Mouse (Mus musculus) embryonic facial prominence, embryonic 12.5 days (tissue): ENCODE results near the gene Ccdc130. TPM values are rescaled to one million over a fixed set of nuclear protein-coding genes. Genes with fewer than 3 reads are reported as not detected.
A peak's percentile ranks its signal among the peaks of the same experiment; 100 is the strongest.

Experiments
- ATAC-seq: fragments of 200-750 bp; cut with Nextera tagmentation; 2 replicates; pipeline ENCODE4 v1.8.0; 2017; ENCODE audit not compliant: insufficient number of reproducible peaks, insufficient read depth, low FRiP score, low TSS enrichment
- H3K27ac ChIP-seq: fragments of 300-500 bp; sonication (generic); 2 replicates; pipeline ENCODE4 v1.5.1; 2016; ENCODE audit warnings: mild to moderate bottlenecking
- H3K27me3 ChIP-seq: fragments of 300-500 bp; sonication (generic); 2 replicates; pipeline ENCODE4 v1.6.1; 2016; ENCODE audit warnings: mild to moderate bottlenecking, moderate library complexity
- H3K36me3 ChIP-seq: fragments of 300-500 bp; sonication (generic); 2 replicates; pipeline ENCODE4 v1.6.1; 2016; ENCODE audit warnings: mild to moderate bottlenecking
- H3K4me1 ChIP-seq: fragments of 300-500 bp; sonication (generic); 2 replicates; pipeline ENCODE4 v1.6.1; 2016
- H3K4me2 ChIP-seq: fragments of 300-500 bp; sonication (generic); replicated peaks from 2 replicates; pipeline ENCODE4 v1.6.1; 2016; ENCODE audit warnings: mild to moderate bottlenecking, moderate library complexity
- H3K4me3 ChIP-seq: fragments of 300-500 bp; sonication (generic); 2 replicates; pipeline ENCODE4 v1.5.1; 2016; ENCODE audit warnings: mild to moderate bottlenecking
- H3K9ac ChIP-seq: fragments of 300-500 bp; sonication (generic); 2 replicates; pipeline ENCODE4 v1.6.1; 2016; ENCODE audit warnings: mild to moderate bottlenecking, moderate library complexity
- H3K9me3 ChIP-seq: fragments of 300-500 bp; sonication (generic); 2 replicates; pipeline ENCODE4 v1.6.1; 2016; ENCODE audit warnings: mild to moderate bottlenecking, moderate library complexity
- WGBS: fragments of 180-500 bp; shearing (Covaris S2); methylation state at CpG from one replicate; pipeline ENCODE4 v1.1.7; 2016; 5-methylcytosine and 5-hydroxymethylcytosine counted together
- polyA plus RNA-seq: library from polyadenylated mRNA; unstranded; fragments of >200 nt; fragmentation: Nextera tagmentation; extraction: Ambion mirVana; gene quantifications from 2 replicates; pipeline ENCODE4 v1.2.1, GENCODE M21; 2016

Gene Ccdc130
- polyA plus RNA-seq, 1 experiment from 2014 or later, result 18.1 TPM

DNA sequence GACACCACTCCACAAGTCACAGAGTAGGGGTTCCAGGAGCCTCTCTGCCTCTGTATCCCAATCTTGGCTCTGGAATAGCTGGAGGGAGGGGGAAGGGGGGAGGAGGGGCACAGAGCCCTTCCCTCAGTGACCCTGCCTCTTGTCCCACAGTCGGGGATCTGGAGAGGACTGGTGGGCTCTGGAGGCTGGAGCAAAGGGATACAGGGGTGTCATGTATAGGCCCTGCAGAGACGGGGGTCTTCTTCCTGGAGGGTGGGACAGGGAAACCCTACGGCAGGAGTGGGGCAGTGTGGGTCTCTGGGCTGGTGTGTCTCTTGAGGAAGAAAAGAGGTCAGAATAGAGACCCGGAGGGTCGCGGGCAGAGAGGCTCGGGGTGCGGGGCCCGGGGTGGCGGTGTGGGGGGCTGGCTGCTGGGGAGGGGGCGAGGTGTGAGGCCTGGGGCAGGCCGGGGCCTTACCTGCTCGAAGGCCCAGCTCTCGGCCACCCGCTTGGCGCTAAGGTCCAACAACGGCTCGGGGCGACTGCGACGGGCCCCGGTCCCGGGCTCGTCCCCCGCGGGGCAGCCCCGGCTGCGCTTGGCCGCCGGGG is 33.7 kb downstream of the Ccdc130 start:
- peak overlapping the region; percentile 94 for H3K9ac ChIP-seq
- peak overlapping the region; percentile 94 for H3K4me3 ChIP-seq
- H3K27me3 ChIP-seq, result no peaks in the 10 kb centered on the region
- H3K9me3 ChIP-seq, result no peaks in the 10 kb centered on the region
- 0% methylated on average over 22 of the region's 30 CpGs for WGBS
- peaks cover 21% of the 10 kb centered on the region for H3K4me1 ChIP-seq
- H3K36me3 ChIP-seq, result peaks cover 27% of the 10 kb centered on the region
- ATAC-seq, result peak; percentile 22
- peak overlapping the region; percentile 63 for H3K27ac ChIP-seq
- H3K4me2 ChIP-seq, result peak overlapping the region; percentile 93

DNA sequence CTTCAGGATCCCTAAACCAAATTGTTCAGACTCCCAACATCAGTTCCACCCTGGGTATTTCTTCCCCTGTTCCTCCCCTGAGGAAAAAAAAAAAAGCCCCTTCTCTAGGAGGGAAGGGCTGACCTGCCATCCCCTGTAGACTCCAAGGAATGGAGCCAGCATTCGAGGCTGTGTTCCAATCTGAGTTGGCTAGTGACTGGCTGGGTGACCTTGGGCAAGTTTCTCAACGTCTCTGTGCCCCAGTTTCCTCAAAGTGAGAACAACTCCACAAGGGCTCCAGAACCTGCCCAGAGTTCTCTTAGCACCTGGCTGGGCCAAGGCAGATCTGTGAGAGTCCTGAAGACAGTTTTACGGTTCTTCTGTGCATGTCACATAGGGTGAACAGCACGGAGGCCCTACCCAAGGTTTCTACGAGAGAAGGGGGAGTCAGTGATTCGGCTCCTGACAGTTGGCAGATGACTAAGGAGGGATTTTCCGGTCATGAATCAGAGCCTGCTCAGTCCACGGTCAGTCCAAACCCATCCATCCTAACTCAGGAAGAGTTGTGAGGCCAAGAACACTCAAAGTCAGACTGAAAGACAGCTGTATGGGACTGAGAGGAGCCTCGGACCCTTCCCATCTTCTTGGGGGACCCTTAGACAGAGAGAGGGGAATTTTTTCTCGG is 34.3 kb downstream of the Ccdc130 start:
- Histone ChIP-seq H3K27ac (peak overlapping the region; percentile 63; the same call in 1 of the 2 replicates), H3K4me1 (peaks cover 21% of the 10 kb centered on the region), H3K4me3 (peak overlapping the region; percentile 94), H3K4me2 (peak overlapping the region; percentile 93), H3K36me3 (peaks cover 31% of the 10 kb centered on the region), H3K9ac (peak overlapping the region; percentile 94), H3K9me3 (no peaks in the 10 kb centered on the region), H3K27me3 (no peaks in the 10 kb centered on the region)
- no peak for ATAC-seq
- WGBS, result 32% methylated on average over 10 of the region's 10 CpGs

DNA sequence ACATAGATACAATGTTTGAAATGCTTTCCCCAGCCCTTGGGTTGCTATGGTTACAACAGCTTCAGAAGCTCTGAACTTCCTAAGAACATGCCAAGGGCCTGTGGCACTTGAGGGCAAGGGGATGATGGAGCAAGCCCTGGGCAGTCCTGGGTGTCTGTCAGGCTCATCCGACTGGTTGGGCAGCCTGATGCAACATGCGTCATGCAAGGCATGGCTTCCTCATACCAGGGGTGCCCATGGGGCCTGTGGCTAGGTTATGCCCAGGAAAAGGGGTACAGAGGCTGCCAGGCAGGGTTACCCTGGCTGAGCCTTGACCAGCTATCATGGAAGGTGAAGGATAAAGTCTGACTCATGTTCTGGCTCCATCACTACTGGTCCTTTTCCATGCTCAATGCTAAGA is 37.1 kb downstream of the Ccdc130 start:
- peaks cover 20% of the 10 kb centered on the region for H3K4me1 ChIP-seq
- no peaks in the 10 kb centered on the region for H3K27me3 ChIP-seq
- H3K27ac ChIP-seq, result no peak overlapping the region
- no peak overlapping the region for H3K9ac ChIP-seq
- no peak overlapping the region for H3K4me2 ChIP-seq
- H3K36me3 ChIP-seq, result peaks cover 59% of the 10 kb centered on the region
- WGBS, result 88% methylated on average over 2 of the region's 2 CpGs
- no peaks in the 10 kb centered on the region for H3K9me3 ChIP-seq
- no peak overlapping the region for H3K4me3 ChIP-seq
- no peak for ATAC-seq

DNA sequence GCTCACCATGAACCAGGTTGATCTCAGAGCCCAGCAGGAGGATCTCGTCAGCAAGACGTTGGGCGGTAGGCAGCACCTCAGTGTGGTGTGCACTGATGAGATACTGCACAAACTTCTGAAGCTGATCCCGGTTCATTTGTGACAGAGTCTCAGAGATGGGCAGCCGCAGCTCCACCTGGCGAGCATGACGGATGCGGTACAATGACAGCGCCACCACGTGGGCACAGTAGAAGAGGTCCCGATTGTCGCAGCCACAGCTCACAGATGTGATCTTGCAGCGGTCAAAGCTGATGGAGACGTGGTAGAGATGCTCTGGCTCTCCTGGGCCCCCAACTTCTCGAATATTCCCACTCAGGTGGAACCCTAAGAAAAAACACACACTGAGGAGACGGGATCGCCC is 39.4 kb downstream of the Ccdc130 start:
- Histone ChIP-seq H3K27ac (no peak overlapping the region), H3K27me3 (no peaks in the 10 kb centered on the region), H3K9me3 (no peaks in the 10 kb centered on the region), H3K9ac (no peak overlapping the region), H3K4me2 (no peak overlapping the region), H3K36me3 (peaks cover 82% of the 10 kb centered on the region), H3K4me1 (peaks cover 10% of the 10 kb centered on the region), H3K4me3 (no peak overlapping the region)
- ATAC-seq, result no peak
- 82% methylated on average over 17 of the region's 17 CpGs for WGBS

DNA sequence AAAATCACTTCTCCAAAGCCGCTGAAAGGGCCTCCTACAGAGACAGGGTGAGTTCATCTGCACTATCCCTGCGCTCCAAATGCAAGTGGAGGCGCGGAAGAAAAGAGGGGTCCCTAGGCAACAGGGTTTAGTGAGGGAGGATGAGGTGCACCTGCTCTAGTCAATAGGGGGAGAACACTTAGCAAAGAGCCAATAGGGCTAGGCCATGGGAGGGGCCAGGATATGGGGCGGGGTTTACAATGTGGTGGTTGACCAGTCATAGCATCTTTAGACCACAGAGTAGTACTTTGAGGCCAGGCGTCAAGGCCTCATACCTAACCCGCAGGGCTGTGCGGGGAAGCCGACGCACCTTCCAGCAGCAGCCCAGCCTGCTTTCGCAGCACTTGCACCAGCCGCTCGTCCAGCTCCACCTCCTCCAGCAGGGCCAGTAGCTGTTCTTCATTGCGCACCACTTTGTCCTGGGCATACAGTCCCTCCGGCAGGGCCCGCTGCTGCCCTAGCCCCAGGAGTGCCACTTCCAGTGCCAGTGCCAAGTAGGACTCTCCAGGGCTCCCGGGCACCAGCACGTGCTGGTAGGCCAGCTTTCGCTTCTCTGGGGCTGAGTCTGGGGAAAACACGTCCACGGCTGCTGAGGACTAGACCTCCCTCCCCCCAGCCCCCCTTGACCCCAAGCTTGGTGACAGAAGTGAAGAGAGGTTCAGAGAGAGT is 46.7 kb downstream of the Ccdc130 start:
- Histone ChIP-seq H3K9me3 (no peaks in the 10 kb centered on the region), H3K27me3 (no peaks in the 10 kb centered on the region), H3K4me1 (no peaks in the 10 kb centered on the region), H3K27ac (no peak overlapping the region), H3K4me3 (no peak overlapping the region), H3K36me3 (peaks cover 96% of the 10 kb centered on the region), H3K4me2 (no peak overlapping the region), H3K9ac (no peak overlapping the region)
- 80% methylated on average over 21 of the region's 21 CpGs for WGBS
- ATAC-seq, result no peak

DNA sequence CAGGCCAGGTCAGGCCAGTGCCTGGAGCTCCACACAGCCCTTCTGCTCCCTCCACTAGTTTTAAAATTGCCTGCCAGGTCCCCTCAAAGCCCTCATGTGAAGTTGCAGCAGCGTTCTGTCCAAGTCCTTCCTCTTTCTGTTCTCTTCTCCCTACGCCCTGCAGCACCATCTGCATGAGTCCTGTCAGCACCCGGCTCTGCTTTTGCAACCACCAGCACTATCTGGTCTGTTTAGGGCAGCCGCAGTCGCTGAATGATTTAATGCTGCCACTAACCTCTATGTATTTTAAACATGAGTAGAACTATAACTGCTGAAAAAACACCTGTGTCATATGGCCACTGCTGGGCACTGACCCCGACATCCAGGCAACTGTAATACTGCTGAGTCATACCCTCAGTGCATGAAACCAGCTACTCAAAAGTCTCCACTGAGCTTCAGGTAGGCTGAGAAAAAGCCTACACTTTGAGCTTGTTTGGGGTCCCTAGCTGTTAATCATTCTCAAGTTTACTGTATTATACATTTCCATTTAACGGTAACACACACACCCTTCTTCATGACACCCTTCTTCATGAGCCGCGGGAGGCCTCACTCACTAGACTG is 47.5 kb downstream of the Ccdc130 start:
- Histone ChIP-seq H3K27me3 (no peaks in the 10 kb centered on the region), H3K9me3 (no peaks in the 10 kb centered on the region), H3K4me3 (no peak overlapping the region), H3K36me3 (peaks cover 96% of the 10 kb centered on the region), H3K4me1 (no peaks in the 10 kb centered on the region), H3K4me2 (no peak overlapping the region), H3K27ac (no peak overlapping the region), H3K9ac (no peak overlapping the region)
- WGBS, result 92% methylated on average over 9 of the region's 9 CpGs
- no peak for ATAC-seq

DNA sequence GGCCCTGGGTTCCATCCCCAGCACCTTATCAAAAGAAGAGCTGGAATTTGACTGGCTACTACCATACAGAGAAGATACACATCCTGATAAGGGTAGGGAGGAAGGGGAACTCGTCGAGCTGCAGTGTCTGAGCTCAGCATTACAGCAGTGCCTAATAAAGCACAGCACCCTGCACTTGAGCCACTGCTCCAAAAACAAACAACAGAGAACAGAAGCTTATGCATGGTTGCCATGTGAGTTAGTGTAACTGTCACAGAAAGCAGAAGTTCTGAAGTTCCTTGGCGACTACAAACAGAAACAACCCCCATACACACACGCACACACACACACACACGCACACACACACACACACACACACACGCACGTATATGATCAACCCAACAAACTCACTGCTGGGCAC is 50.1 kb downstream of the Ccdc130 start:
- H3K9me3 ChIP-seq, result no peaks in the 10 kb centered on the region
- WGBS, result 82% methylated on average over 7 of the region's 7 CpGs
- H3K27ac ChIP-seq, result no peak overlapping the region
- ATAC-seq, result no peak
- no peak overlapping the region for H3K4me2 ChIP-seq
- H3K9ac ChIP-seq, result no peak overlapping the region
- peaks cover 94% of the 10 kb centered on the region for H3K36me3 ChIP-seq
- no peak overlapping the region for H3K4me3 ChIP-seq
- no peaks in the 10 kb centered on the region for H3K4me1 ChIP-seq
- H3K27me3 ChIP-seq, result no peaks in the 10 kb centered on the region

DNA sequence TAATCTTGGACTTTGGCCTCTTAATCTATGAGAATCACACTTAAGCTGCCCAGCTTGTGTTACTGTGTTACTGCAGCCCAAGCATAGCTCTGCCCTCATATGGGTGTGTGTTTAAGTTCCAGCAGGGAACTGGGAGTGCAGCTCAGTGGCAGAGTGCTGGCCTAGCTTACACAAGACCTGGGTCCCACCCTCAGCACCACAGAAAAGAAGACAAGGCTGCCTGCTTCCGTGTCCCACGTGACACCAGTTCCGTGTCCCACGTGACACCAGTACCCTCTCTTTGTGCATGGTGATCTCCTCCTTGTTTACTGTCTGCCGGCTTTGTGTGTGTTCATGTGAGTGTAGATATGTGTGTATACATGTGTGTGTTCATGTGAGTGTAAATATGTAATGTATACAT is 52.0 kb downstream of the Ccdc130 start:
- H3K9ac ChIP-seq, result no peak overlapping the region
- H3K4me2 ChIP-seq, result no peak overlapping the region
- no peak overlapping the region for H3K4me3 ChIP-seq
- H3K36me3 ChIP-seq, result peaks cover 93% of the 10 kb centered on the region
- no peak for ATAC-seq
- no peaks in the 10 kb centered on the region for H3K4me1 ChIP-seq
- no peaks in the 10 kb centered on the region for H3K9me3 ChIP-seq
- no peak overlapping the region for H3K27ac ChIP-seq
- no peaks in the 10 kb centered on the region for H3K27me3 ChIP-seq
- WGBS, result 92% methylated on average over 5 of the region's 5 CpGs

DNA sequence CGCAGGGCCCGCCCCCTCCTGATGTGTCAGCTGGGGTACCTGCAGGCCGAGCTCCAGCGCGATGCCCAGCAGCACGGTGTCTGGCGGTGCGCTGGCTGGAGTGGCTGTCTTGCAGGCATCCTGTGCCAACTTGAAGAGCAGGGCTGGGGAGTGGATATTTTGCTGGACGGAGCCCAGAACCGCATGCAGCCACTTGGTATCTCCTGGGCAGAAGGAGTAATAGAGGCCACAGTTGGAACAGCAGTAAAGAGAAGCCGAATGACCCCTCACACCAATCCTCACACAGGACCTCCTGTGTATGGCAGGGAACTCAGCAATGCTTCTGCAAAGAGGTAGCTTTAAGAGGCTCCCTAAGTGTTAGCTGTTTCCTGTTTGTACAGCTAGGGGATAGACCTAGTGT is 53.0 kb downstream of the Ccdc130 start:
- Histone ChIP-seq H3K4me2 (no peak overlapping the region), H3K9ac (no peak overlapping the region), H3K27me3 (no peaks in the 10 kb centered on the region), H3K9me3 (no peaks in the 10 kb centered on the region), H3K36me3 (peaks cover 93% of the 10 kb centered on the region), H3K27ac (no peak overlapping the region), H3K4me3 (no peak overlapping the region), H3K4me1 (no peaks in the 10 kb centered on the region)
- WGBS, result 95% methylated on average over 11 of the region's 11 CpGs
- no peak for ATAC-seq

DNA sequence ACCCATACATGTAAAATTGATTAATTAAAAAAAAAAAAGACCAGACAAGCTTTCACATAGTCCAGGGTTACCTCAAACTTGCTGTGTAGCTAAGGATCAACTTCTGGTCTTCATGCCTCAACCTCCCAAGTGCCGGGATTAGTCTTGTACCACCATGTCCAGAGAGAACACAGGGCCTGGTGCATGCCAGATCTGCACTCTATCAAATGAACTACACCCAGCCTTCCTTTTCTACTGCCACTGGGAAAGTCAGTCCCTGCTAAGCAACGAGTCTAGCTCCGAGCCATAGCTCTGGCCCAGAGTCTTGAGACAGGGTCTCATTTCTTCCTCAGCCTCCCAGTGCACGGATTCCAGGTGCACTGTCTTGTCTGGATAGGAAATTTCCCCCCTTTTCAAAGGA is 56.9 kb downstream of the Ccdc130 start:
- H3K4me2 ChIP-seq, result no peak overlapping the region
- ATAC-seq, result no peak
- H3K4me1 ChIP-seq, result peaks cover 14% of the 10 kb centered on the region
- H3K9ac ChIP-seq, result no peak overlapping the region
- WGBS, result 91% methylated on average over 4 of the region's 4 CpGs
- H3K4me3 ChIP-seq, result no peak overlapping the region
- H3K27me3 ChIP-seq, result no peaks in the 10 kb centered on the region
- no peak overlapping the region for H3K27ac ChIP-seq
- peaks cover 89% of the 10 kb centered on the region for H3K36me3 ChIP-seq
- no peaks in the 10 kb centered on the region for H3K9me3 ChIP-seq

DNA sequence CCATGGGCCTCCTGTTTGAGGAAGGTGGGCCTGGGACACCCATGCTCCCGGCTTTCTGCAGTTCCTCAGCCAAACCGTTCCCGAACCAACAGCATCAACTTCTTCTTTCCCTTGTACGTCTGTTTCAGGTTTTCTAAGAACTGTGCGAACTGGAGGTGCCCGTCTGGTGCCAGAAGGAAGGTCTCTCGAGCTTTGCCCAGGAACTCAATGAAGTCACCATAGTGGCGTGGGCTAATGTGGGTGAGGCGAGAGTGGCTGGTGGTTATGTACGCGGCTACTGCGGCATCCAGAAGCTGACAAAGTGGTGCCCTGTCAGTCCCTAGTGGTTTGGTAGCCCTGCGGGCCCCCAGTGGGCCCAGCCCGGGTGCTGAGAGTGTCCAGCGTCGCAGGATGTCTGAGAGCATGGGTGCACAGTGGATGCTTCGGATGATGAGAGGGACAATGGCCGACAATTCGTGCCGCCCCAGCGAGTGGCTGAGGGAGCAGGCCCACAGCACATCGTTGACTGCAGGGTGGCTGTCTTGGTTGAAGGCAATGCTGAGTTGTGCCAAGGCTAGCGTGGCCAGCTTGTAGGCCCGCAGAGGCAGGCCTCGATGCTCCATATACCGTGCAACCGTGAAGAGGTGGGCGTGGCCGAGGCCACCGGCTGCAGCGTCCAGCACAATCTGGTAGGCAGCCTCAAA is 58.2 kb downstream of the Ccdc130 start:
- Histone ChIP-seq H3K9me3 (no peaks in the 10 kb centered on the region), H3K4me2 (no peak overlapping the region), H3K4me3 (no peak overlapping the region), H3K9ac (no peak overlapping the region), H3K36me3 (peaks cover 78% of the 10 kb centered on the region), H3K27ac (no peak overlapping the region), H3K27me3 (no peaks in the 10 kb centered on the region), H3K4me1 (peaks cover 25% of the 10 kb centered on the region)
- no peak for ATAC-seq
- WGBS, result 90% methylated on average over 31 of the region's 31 CpGs
